In genomic region chr3:154215309-154215708, GRCm38 (mm10) we compare ENCODE assay signal across 18 mouse cellular contexts.
"Had no signal": no experiment of that assay in that cellular context is flagged by ENCODE, and none has a peak within 500 bp of the region (broad histone marks: within the 10 kb centered on the region; RNA-seq: fewer than 3 reads in every experiment).

No protein-coding gene starts in this region.

- H3K27ac ChIP-seq: limb, embryonic 12.5 days; limb, embryonic 15.5 days; midbrain, embryonic 12.5 days; midbrain, embryonic 15.5 days; neural tube, embryonic 13.5 days; stomach, embryonic 15.5 days had no signal

- H3K4me3 ChIP-seq: limb, embryonic 12.5 days; limb, embryonic 15.5 days; midbrain, embryonic 12.5 days; midbrain, embryonic 15.5 days; neural tube, embryonic 13.5 days; stomach, embryonic 15.5 days had no signal

- H3K4me1 ChIP-seq: limb, embryonic 12.5 days; limb, embryonic 15.5 days; midbrain, embryonic 15.5 days; stomach, embryonic 15.5 days had no signal

- H3K27me3 ChIP-seq: limb, embryonic 12.5 days; limb, embryonic 15.5 days; midbrain, embryonic 12.5 days; midbrain, embryonic 15.5 days; neural tube, embryonic 13.5 days; stomach, embryonic 15.5 days had no signal

- H3K36me3 ChIP-seq: limb, embryonic 12.5 days; limb, embryonic 15.5 days; midbrain, embryonic 12.5 days; midbrain, embryonic 15.5 days; neural tube, embryonic 13.5 days; stomach, embryonic 15.5 days had no signal

- ATAC-seq: lung, postnatal 0 days; midbrain, embryonic 15.5 days had no signal

- H3K9me3 ChIP-seq: limb, embryonic 12.5 days; limb, embryonic 15.5 days; midbrain, embryonic 12.5 days; midbrain, embryonic 15.5 days; neural tube, embryonic 13.5 days; stomach, embryonic 15.5 days had no signal

- H3K9ac ChIP-seq: limb, embryonic 12.5 days; limb, embryonic 15.5 days; lung, embryonic 14.5 days; midbrain, embryonic 12.5 days; midbrain, embryonic 15.5 days; neural tube, embryonic 13.5 days; stomach, embryonic 15.5 days had no signal

- H3K4me2 ChIP-seq: limb, embryonic 12.5 days; limb, embryonic 15.5 days; lung, embryonic 14.5 days; midbrain, embryonic 12.5 days; midbrain, embryonic 15.5 days; neural tube, embryonic 13.5 days; stomach, embryonic 15.5 days had no signal

- DNase-seq: kidney, adult 18-20 months; kidney, adult 9 months; kidney, postnatal 14 days; kidney, postnatal 4 days; left cerebral cortex, postnatal 4 days; lung, embryonic 14.5 days; lung, postnatal 4 days; retina, postnatal 1 day; right cerebral cortex, postnatal 25 days; spleen, adult 18-20 months; thymus, postnatal 25 days had no signal
